Mouse (Mus musculus) heart, adult 11 months (tissue): ENCODE measurements around the gene Mettl17.

Source experiments
- DNase-seq: peaks from one replicate; pipeline ENCODE4 v3.0.0; 2022

Mettl17 gene

DNA sequence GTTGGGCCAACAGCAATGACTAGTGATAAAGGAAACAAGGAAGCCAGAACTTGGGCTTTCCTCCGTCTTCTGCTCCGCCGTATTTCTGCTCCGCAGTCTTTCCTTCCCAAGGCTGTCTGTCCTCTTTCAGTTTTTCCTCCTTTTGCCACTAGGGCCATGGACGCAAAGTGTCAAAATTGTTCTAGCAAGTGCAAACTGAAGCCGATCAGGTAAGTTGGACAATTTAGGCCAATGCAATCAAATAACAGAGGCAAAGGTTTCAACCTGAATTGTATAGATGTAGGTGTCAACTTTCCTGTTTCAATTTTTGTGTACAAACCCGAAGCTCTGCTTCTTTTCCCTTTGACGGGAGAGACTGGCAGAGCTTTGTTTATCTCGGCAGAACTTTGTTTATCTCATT is 45.3 kb downstream of the Mettl17 start:
- DNase-seq, result no peak

DNA sequence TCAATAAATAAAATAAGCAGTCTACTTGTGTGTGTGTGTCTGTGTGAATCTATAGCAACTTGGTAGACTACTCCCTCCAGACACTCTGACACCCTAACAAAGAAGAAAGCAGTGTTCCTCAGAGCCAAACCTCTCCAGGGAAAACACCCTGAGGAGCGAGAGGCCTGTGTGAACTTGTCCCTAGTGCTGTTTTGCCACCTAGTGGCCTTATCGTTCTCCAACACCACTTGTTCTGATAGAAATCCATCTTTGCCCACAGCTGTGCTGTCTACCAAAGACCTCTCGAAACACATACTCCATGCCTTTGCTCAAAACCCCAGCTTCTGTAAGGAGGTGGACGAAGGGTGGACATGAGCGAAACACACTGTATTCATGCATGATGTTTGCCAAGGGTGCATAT is 46.2 kb downstream of the Mettl17 start:
- peak; percentile 94 for DNase-seq

DNA sequence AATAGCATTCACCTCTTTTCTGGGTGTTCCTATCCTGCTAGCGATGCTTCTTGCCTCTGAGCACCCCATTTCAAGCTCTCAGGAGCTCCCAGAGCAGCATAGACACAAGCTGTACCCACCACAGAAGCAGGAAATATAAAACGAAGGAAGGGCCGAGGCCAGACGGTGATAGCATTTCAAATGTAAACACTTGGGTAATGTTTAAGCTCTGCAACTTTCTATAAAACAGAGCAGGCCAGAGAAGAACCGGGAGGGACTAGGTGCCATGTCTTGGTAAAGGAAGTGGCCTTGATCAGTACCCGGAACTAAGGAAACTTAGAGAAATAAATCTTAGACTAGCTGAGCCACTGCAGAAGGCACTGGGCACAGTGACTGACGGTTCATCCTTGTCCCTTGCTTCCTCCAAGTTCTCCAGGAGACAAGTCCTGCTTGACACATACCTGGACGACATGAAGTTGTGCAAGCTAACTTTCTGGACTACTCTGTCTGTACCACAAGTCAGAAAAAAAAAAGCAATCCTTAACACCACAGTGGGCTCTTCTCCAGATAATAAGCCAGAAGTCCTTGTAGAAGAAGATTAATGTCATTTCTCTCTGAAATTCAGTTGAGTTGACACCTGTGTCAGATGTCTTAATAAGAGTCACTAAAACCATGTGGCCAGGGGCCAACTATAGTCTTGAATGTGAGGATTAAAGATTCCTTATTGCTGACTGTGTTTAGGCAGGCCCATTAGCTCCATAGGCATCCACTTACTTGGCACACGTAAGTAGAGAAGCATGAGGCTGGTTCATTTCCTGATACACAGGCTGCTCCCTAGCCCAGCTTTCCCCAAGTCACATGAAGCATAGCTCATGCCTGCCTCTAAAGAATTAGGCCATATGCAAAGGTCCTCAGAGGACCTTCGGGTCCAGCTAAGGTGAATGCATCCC is 47.7 kb downstream of the Mettl17 start:
- DNase-seq, result peak; percentile 65

DNA sequence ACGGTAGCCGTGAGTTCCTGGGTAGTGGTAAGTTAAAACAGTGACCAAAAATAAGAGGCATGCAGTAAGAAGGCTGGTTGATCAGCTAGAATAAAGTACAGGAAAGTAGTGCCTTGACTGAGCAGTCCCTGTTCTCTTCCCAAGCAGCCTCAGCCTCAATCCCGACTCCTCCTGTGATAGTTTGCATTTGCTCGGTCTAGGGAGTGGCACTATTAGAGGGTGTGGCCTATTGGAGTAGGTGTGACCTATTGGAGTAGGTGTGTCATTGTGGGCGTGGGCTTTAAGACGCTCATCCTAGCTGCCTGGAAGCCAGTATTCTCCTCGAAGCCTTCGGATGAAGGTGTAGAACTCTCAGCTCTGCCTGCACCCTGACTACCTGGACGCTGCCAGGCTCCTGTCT is 54.4 kb downstream of the Mettl17 start:
- no peak for DNase-seq

DNA sequence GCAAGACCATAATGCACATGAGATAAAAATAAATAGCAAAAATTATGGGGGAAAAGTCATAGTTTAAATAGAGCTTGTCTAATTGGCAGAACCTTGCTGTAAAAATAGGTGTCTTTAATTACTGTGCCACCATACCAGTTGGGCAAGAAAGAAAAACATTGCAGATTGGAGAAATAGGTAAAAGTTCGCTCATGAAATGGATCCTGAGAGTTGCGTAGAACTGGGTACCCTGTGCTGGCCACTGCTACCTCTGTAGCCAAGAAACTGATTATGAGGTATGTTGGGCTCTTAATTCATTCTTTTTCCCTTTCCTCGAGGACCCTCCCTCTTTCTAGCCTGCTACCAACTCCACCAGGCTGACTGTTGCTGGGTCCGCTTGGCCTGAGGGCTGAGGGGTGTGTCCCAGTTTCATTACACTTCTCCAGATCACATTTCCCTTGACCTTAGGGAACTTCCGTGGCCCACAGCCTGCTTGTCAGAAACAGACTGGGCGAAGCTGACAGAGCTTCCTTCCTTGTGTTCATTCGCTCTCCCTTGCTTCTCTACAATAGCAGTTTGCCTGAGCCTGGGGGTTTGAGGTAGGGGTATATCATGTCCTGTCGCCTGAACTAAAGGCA is 56.4 kb downstream of the Mettl17 start:
- DNase-seq, result peak; percentile 95

- no peak for DNase-seq
Observed at GRCm38 (mm10) chr14:51941577-51941976, 56.9 kb downstream of the Mettl17 start.

GRCm38 (mm10) chr14:51942236-51942635 is 57.6 kb downstream of the Mettl17 start:
- DNase-seq, result no peak
